Mouse (Mus musculus): Measurements from ENCODE around the gene Nudt16l1. TPM values are rescaled to one million over a fixed set of nuclear protein-coding genes. Genes with fewer than 3 reads are reported as not detected.

Gene Nudt16l1
- total RNA-seq (2021), result 10 to 100 TPM; 50.7 to 51.3 TPM

GRCm38 (mm10) chr16:4938461-4938860 lies at the start of gene Nudt16l1:
TSS of gene Nudt16l1 (plus strand) at chr16:4938761.
- DNase-seq, result no peak

- no peak for DNase-seq
These were observed 48.3 kb upstream of the Nudt16l1 start for GRCm38 (mm10) chr16:4890201-4890709.

GRCm38 (mm10) chr16:4892171-4892570 lies 46.4 kb upstream of the Nudt16l1 start:
- no peak for DNase-seq

- DNase-seq, result no peak
These were observed 44.2 kb upstream of the Nudt16l1 start for GRCm38 (mm10) chr16:4894201-4894908.

GRCm38 (mm10) chr16:4896249-4897027 lies 42.1 kb upstream of the Nudt16l1 start:
- DNase-seq, result peak; percentile 31

GRCm38 (mm10) chr16:4897146-4897730 lies 41.3 kb upstream of the Nudt16l1 start:
- DNase-seq, result no peak

- DNase-seq, result no peak
These were observed 39.7 kb upstream of the Nudt16l1 start for GRCm38 (mm10) chr16:4898881-4899280.

GRCm38 (mm10) chr16:4899711-4900110 lies 38.9 kb upstream of the Nudt16l1 start:
- no peak for DNase-seq

- DNase-seq, result no peak
These were observed 37.4 kb upstream of the Nudt16l1 start for GRCm38 (mm10) chr16:4901167-4901566.

- no peak for DNase-seq
These were observed 36.2 kb upstream of the Nudt16l1 start for GRCm38 (mm10) chr16:4902390-4902789.

GRCm38 (mm10) chr16:4903491-4904102 lies 35.0 kb upstream of the Nudt16l1 start:
- DNase-seq, result no peak

GRCm38 (mm10) chr16:4904878-4905277 lies 33.7 kb upstream of the Nudt16l1 start:
- no peak for DNase-seq

GRCm38 (mm10) chr16:4905591-4905990 lies 33.0 kb upstream of the Nudt16l1 start:
- no peak for DNase-seq

- no peak for DNase-seq
These were observed 32.0 kb upstream of the Nudt16l1 start for GRCm38 (mm10) chr16:4906559-4906958.

- no peak for DNase-seq
These were observed 31.2 kb upstream of the Nudt16l1 start for GRCm38 (mm10) chr16:4907386-4907785.

- no peak for DNase-seq
These were observed 30.6 kb upstream of the Nudt16l1 start for GRCm38 (mm10) chr16:4907972-4908371.

- DNase-seq, result peak; percentile 38
These were observed 28.8 kb upstream of the Nudt16l1 start for GRCm38 (mm10) chr16:4909745-4910144.

- DNase-seq, result no peak
These were observed 27.8 kb upstream of the Nudt16l1 start for GRCm38 (mm10) chr16:4910758-4911157.

GRCm38 (mm10) chr16:4912074-4912648 lies 26.4 kb upstream of the Nudt16l1 start:
- DNase-seq, result no peak

GRCm38 (mm10) chr16:4912907-4913782 lies 25.4 kb upstream of the Nudt16l1 start:
- DNase-seq, result no peak

All from heart, postnatal 4 days (tissue).